Mouse (Mus musculus) right cerebral cortex, adult 2 months (tissue): ENCODE measurements at regions not wholly inside any gene's neighbourhood (a gene's known extent, or its start where the extent isn't known, plus 50 kb on each side); places are given as distances from the start of the nearest gene placed in this dataset.

Experiments used
- DNase-seq, 2 experiments: peaks; one replicate each; pipeline ENCODE4 v3.0.0; 2021 to 2022; ENCODE audit warnings: low spot score in 2 of 2

GRCm38 (mm10) chr7:125259016-125259415 is 185.5 kb upstream of the Kdm8 start:
- DNase-seq: no peak

DNA sequence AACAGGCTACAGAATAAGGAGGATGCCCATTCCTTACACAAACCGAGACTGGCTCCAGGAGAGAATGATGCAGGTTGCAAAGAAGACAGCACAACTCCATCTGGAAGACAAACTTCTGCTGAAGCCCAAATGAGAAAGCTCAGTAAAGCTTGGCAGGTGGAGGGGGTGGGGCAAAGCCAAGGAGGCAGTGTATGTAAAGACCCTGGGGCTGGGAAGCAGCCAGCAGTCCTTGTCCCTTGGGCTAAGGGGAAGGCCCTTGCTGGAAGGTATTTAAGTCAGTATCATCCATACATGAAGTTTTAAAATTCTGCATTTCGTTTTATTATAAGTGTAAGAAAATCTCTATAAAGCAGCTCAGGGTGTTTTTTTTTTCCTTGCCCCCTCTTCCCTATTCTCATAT is 182.3 kb upstream of the Kdm8 start:
- DNase-seq: no peak

DNA sequence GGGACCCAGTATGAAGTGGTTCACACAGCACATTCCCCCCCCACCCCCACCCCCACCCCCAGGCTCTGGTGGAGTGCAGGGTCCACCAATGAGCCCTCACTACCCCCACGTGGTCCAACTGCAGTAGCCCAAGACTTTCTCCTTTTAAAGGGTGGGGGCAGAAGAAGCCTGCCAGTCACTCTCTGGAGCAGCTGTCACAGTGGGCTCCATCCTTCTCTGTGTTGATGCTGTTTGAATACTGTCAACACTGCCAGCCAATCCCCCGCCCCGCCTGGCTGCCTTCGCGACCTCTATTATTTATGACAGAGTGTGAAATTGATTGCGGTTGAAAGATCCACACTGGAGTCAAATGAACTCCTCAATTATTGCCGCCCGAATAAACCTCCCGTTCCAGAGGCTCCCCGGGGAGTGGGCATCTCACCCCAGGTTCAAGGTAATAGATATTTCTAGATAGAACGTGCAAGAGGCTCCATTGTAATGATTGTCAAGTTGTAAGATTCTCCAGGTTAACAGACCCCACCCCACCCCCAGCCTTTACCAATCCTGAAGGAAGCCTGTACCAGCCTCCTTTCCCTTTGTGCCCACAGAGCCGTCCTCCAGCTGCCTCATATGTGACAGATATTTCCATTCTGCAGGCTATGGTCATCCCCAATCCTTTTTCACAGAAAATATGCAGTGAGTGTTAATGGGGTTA is 181.7 kb upstream of the Kdm8 start:
- DNase-seq: no peak

DNA sequence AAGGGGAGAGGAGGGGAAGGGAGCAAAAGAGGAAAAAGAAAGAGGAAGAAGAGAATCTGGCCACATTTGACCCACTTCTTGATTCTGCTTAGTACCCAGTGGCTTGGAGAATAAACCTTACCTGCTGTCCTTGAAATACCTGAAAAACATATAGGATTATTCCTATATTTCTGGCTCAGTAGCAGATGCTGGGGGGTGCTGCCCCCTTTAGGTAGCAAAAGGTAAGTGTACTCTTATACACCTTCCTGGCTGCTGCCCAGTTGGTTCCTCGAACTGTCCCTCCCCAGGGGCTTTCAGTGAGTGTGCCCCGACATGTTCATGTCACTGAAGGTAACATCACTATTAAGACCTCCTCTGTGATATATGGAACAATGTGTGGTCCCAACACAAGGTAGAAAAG is 180.7 kb upstream of the Kdm8 start:
- no peak for DNase-seq

DNA sequence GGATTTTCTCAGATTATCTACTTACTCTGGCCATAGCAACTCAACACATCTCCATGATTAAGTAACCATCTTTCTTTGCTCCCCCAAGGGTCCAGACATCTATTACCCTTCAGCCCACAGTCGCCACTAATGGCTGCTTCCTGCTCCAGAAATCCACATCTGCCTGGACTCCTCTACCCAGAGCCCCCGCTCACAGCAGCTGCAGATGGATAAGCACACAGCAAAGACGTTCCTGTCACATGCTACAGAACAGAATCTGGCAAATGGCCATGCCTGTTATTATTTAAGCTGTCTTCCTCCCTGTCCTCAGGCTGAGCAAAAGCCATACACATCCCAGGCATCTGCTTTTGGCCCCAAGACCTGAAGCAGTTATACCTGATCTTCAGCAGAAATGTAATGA is 173.8 kb upstream of the Kdm8 start:
- DNase-seq: no peak

DNA sequence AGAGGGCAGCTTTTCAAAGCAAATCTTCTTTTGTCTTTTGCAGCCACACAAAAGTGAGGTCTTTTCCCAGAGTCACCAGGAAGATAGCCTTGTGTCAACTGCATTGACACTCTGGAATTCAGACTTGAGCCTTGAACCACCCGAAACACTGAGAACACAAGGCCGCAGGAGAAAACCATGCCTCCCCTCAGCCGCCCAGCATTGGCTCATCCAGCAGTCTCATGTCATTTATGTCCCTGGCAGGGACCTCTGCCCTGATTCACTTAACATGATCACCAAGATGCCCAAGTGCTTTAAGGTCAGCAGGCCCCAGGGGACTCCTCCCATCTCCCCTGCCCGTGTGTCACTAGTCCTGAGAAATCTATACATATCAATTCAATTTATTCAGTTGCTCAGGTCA is 173.1 kb upstream of the Kdm8 start:
- DNase-seq: no peak

DNA sequence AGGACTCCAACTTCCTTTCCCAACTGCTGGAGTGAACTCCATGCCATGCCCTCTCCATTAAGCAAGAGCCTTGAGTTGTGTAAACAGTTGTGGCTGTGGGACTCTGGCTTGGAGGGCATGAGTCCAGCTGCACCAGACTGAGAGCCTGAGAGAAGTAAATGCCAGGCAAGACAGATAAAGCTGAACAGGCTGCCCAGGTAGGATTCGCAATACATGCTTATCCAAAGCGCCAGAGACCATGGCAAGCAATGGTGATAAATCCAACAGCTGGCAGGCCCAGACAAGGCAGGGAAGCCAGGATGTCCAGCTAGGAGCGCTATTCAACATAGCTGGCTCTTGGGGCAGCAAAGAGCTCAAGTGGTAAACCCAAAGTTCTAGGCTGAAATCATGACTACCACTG is 163.1 kb upstream of the Kdm8 start:
- DNase-seq: no peak

GRCm38 (mm10) chr7:125295226-125295625 is 149.2 kb upstream of the Kdm8 start:
- DNase-seq: no peak

DNA sequence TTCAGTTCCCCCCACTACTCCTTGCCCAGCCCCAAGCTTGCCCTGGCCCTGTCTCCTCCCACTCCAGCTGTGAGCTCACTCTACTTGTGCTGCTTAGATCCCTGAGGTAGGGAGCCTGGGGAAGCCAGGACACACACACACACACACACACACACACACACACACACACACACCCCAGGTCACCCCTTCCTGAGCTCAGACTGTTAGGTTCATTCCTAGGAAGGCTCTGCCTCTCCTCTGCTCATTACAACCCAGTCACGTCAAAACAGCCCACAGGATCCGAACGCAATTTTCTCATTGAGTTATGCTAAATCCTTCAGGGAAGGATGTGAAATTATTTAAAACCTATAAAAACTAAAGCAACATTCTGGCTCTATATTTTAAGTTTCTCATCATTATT is 136.0 kb upstream of the Kdm8 start:
- DNase-seq: no peak

DNA sequence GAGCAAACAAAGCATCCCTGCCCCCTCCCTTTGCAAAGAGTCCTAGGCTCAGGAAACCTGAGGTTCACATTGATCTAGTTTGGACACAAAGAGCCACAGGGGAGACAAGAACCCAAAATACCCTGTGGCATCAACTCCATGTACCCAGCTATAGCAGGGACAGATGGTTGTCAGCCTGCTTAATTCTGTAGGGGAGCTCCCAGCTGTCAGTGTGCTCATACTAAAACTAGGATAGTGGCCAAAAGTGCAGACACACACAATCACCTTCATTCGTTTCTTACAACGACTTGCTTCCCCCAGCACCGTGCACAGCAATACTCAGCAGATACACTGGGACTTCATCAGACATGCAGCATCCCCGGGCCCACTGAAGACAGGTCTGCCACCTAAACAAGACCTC is 133.5 kb upstream of the Kdm8 start:
- peak; percentile 19 to 31 for DNase-seq

DNA sequence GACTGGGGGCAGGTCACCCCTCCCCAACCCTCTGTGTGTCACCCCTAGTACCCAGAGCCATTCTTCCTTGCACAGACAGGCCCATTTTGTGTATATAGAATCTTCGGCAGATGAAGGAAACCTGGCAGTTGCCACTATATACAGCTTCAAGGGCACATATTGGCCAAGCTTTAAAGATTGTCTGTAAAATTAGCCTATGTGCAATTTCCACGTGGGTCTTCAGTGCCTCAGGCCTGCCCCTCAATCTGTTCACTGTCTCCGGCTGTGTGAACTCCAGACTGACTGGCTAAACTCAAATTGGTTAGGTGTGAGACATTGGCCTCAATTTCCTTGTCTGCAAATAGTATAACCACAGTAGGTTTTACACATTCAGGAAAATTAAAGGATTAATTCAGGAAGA is 130.9 kb upstream of the Kdm8 start:
- no peak for DNase-seq

- DNase-seq: no peak
Observed at GRCm38 (mm10) chr7:125334769-125335168, 109.7 kb upstream of the Kdm8 start.

- DNase-seq: no peak
Observed at GRCm38 (mm10) chr7:125335586-125336165, 108.8 kb upstream of the Kdm8 start.

DNA sequence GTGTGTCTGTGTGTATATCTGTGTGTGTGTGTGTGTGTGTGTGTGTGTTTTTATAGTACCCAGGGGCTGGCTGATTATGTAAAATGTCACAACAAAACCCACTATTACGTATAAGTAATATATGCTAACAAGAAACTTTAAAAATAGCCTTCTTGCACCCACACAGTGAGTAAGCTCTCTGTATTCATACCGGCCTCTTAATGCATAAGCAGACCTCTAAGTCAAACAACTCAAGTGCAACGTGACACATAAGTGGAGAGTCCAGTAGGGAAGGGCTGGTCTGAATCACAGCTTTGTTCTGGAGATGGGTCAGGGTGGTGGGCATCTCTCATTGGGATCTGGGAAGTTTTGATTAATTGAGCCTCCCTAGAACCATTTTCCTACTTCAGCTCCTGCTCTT is 107.7 kb upstream of the Kdm8 start:
- DNase-seq: peak; percentile 12 to 17

DNA sequence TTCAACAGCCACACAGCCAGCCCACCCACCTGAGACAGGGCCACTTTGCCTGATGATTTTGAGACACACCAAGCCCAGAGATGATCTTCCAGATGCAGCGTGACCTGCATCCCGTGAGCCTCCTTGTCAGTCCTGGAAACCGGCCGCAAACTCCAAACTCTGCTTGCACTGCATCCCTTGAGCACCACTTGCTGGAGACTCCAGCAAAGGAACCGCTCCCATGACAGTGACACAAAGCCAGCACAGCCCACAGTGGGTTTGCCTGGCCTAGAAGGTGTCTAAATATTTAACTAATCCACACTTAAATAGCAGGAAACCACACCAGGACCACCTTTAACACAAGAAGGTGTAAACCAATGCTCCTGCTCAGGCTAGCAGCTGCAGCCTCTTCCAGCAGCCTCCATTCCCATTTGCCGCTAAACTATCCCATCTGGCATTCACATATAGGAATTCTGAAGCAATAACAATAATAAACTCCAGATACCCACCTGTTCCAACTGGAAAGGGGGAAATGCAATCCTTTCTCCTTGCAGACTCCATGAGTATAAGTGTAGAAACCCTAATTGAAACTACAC is 106.2 kb upstream of the Kdm8 start:
- DNase-seq: no peak

GRCm38 (mm10) chr7:125340326-125340905 is 104.1 kb upstream of the Kdm8 start:
- DNase-seq: no peak

GRCm38 (mm10) chr7:125349606-125350005 is 94.9 kb upstream of the Kdm8 start:
- DNase-seq: no peak

DNA sequence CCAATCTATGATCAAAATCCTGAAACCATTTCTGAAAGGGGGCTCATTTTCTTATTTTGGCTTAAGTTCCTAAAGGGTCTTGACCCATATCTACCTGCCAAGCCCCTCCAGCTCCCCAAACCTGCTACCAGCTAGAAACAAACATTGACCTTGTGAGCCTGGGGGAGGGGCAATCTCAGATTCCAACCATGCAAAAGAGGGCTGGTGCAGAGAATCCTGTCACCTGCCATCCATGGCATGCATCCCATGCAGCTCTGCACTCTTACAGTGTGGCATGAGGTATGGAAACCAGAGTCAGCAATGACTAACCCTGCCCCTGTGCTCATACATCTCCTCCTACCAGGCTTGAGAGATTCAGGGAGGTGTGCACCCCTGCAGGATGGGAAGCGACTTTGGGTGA is 90.3 kb upstream of the Kdm8 start:
- no peak for DNase-seq

- no peak for DNase-seq
Observed at GRCm38 (mm10) chr7:125354956-125355355, 89.5 kb upstream of the Kdm8 start.

GRCm38 (mm10) chr7:125358016-125358415 is 86.5 kb upstream of the Kdm8 start:
- DNase-seq: peak; percentile 17 to 18

GRCm38 (mm10) chr7:125383021-125383420 is 61.5 kb upstream of the Kdm8 start:
- no peak for DNase-seq

DNA sequence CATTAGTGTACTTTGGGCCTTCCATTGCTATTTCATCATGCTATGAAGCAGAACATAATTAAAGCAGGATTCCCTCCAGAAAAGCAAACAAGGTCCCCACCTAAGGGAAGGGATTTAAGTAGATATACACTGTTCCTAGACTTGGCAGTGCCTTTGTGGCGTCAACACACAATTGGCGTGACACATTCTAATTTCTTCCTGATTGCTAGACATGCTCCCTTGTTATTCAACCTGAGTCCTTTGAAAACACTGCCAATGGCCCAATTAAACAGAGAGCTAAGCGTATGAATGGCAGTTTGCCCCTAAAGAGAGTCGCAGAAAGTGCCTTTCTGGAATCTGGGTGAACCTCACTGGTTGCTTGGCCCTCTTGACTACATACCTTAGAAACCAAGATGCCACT is 60.3 kb upstream of the Kdm8 start:
- no peak for DNase-seq

GRCm38 (mm10) chr7:125392536-125392935 is 51.9 kb upstream of the Kdm8 start:
- peak; percentile 15 to 17 for DNase-seq
